Mouse (Mus musculus) midbrain, embryonic 11.5 days (tissue): ENCODE measurements around the gene Tmem107. TPM values are rescaled to one million over a fixed set of nuclear protein-coding genes. Genes with fewer than 3 reads are reported as not detected.

Source experiments
- ATAC-seq: fragments of 200-750 bp; cut with Nextera tagmentation; 2 replicates; pipeline ENCODE4 v1.8.0; 2017; ENCODE audit warnings: moderate TSS enrichment, moderate library complexity; ENCODE audit not compliant: low FRiP score
- DNase-seq: peaks from one replicate; pipeline ENCODE4 v3.0.0; 2015; ENCODE audit warnings: low spot score; ENCODE audit errors: missing footprints
- H3K27ac ChIP-seq: fragments of 300-500 bp; sonication (generic); 2 replicates; pipeline ENCODE4 v1.5.1; 2014; ENCODE audit warnings: low read depth, low read length
- H3K27me3 ChIP-seq: fragments of 300-500 bp; sonication (generic); 2 replicates; pipeline ENCODE4 v1.6.1; 2014; ENCODE audit warnings: mild to moderate bottlenecking, low read length, moderate library complexity, mixed read lengths; ENCODE audit not compliant: control insufficient read depth, insufficient read depth
- H3K36me3 ChIP-seq: fragments of 300-500 bp; sonication (generic); 2 replicates; pipeline ENCODE4 v1.6.1; 2014; ENCODE audit warnings: mild to moderate bottlenecking, low read length, moderate library complexity, mixed read lengths; ENCODE audit not compliant: control insufficient read depth, insufficient read depth
- H3K4me1 ChIP-seq: fragments of 300-500 bp; sonication (generic); 2 replicates; pipeline ENCODE4 v1.6.1; 2014; ENCODE audit warnings: low read length; ENCODE audit not compliant: control insufficient read depth, insufficient read depth
- H3K4me2 ChIP-seq: fragments of 300-500 bp; sonication (generic); 2 replicates; pipeline ENCODE4 v1.6.1; 2014; ENCODE audit warnings: mild to moderate bottlenecking, moderate library complexity
- H3K4me3 ChIP-seq: fragments of 300-500 bp; sonication (generic); 2 replicates; pipeline ENCODE4 v1.5.1; 2014; ENCODE audit warnings: low read depth, low read length
- H3K9ac ChIP-seq: fragments of 300-500 bp; sonication (generic); 2 replicates; pipeline ENCODE4 v1.6.1; 2014; ENCODE audit warnings: low read length
- H3K9me3 ChIP-seq: fragments of 300-500 bp; sonication (generic); 2 replicates; pipeline ENCODE4 v1.6.1; 2016; ENCODE audit warnings: low read length; ENCODE audit not compliant: control insufficient read depth
- WGBS: fragments of 180-500 bp; shearing (Covaris S2); extraction: QIAGEN DNeasy Blood & Tissue Kit; methylation state at CpG from one replicate; pipeline ENCODE4 v1.1.7; 2014; 5-methylcytosine and 5-hydroxymethylcytosine counted together
- polyA plus RNA-seq: library from polyadenylated mRNA; unstranded; fragments of >200 nt; fragmentation: Nextera tagmentation; extraction: Ambion mirVana; gene quantifications from 2 replicates; pipeline ENCODE4 v1.2.1, GENCODE M21; 2014

Tmem107 gene
- polyA plus RNA-seq, result 53.5 and 57.7 TPM in 2 replicates

DNA sequence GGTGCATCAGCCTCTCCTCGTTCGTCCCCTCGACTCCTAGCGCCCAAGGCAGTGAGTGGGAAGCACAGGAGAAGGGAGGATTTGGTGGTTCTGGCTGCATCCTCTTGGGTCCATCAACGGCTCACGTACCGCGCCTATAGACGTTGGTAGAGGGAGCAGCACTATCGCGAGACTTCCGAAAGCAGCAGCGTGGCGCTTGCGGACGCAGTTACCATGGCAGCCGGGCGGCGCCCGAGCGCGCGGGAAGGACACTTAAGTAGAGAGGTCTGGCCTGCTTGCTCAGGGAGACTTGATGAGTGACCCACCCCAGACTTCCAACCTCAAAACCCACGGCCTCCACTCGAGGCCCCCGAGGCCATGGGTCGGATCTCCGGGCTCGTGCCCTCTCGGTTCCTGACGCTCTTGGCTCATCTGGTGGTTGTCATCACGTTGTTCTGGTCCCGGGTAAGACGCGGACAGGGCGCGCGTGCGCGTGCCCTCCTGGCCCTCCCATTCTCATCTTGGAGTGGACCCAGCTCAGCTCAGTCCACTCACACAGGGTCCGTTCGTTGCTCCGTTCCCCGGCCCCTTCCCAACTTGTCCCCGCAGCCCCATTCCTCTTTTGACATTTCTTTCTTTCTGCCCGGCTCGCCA lies at the start of gene Tmem107:
Tmem107 (plus strand) TSS at position 217 of the 633 bp plus-strand sequence.
- DNase-seq (peak; percentile 99), ATAC-seq (peak; percentile 87)
- Histone ChIP-seq H3K27me3 (no peaks in the 10 kb centered on the region), H3K27ac (peak within 1 kb of the TSS; percentile 86), H3K4me2 (peak within 1 kb of the TSS; percentile 91), H3K36me3 (no peaks in the 10 kb centered on the region), H3K9ac (peak within 1 kb of the TSS; percentile 93), H3K9me3 (no peaks in the 10 kb centered on the region), H3K4me1 (peaks cover 28% of the 10 kb centered on the region), H3K4me3 (peak within 1 kb of the TSS; percentile 61)
- WGBS, result under 1% methylated on average over 46 of the region's 47 CpGs

DNA sequence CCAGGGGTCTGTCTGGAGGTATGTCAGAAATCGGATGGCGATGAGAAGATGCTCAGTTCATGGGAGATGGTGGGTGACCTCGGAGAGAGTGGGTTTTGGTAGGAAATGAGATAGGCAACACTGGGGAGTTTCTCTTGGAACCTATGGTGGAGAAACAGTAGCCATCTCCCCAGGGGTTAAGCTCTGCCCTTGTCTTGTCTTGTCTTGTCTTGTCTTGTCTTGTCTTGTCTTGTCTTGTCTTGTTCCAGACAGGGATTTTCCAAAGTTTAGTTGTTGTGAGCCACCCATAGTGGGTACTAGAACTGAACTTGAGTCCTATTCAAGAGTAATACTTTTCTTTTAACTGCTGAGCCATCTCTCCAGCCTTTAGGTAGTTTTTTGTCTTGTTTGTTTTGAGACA lies 44.0 kb upstream of the Tmem107 start:
- H3K27me3 ChIP-seq, result no peaks in the 10 kb centered on the region
- no peak overlapping the region for H3K27ac ChIP-seq
- no peaks in the 10 kb centered on the region for H3K4me1 ChIP-seq
- no peak for ATAC-seq
- WGBS, result 90% methylated on average over 3 of the region's 3 CpGs
- no peak overlapping the region for H3K4me2 ChIP-seq
- no peak for DNase-seq
- H3K9ac ChIP-seq, result no peak overlapping the region
- H3K4me3 ChIP-seq, result no peak overlapping the region
- no peaks in the 10 kb centered on the region for H3K9me3 ChIP-seq
- H3K36me3 ChIP-seq, result peaks cover 52% of the 10 kb centered on the region

DNA sequence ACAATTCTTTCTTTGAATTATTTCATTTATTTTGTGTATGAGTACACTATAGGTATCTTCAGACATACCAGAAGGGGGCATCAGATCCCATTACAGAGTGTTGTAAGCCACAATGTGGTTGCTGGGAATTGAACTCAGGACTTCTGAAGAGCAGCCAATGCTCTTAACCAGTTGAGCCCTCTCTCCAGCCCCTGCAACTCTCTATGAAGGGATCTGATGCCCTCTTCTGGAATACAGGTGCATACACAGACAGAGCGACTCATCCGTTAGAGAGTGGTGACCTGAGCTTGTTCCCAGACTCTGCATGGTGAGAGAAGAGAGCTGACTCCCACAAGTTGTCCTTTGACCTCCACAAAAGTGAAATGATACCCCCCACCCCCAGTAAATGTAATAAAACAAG lies 41.8 kb upstream of the Tmem107 start:
- Histone ChIP-seq H3K4me3 (no peak overlapping the region), H3K4me2 (no peak overlapping the region), H3K27me3 (no peaks in the 10 kb centered on the region), H3K4me1 (no peaks in the 10 kb centered on the region), H3K27ac (no peak overlapping the region), H3K36me3 (peaks cover 38% of the 10 kb centered on the region), H3K9me3 (no peaks in the 10 kb centered on the region), H3K9ac (no peak overlapping the region)
- 68% methylated on average over 2 of the region's 2 CpGs for WGBS
- DNase-seq (no peak), ATAC-seq (no peak)

DNA sequence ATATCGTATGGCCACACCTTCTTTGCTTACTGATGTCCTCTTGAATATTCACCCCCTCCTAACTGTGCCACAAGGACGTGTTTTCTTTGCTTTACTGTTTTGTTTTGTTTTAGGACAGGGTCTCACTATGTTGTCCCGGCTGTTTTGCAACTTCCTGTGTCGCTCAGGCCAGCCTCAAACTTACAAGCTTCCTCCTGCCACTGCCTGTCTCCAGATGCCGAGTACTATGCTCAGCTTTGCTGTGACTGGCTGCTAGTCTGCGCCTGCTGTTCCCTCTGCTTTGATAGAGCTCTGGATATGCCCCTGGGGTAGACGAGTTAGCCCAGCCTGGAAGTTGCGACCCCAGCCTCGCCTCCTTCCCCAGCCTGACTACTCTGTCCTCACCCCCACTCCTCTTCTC lies 37.1 kb upstream of the Tmem107 start:
- Histone ChIP-seq H3K4me3 (no peak overlapping the region), H3K27ac (no peak overlapping the region), H3K9me3 (no peaks in the 10 kb centered on the region), H3K27me3 (no peaks in the 10 kb centered on the region), H3K9ac (no peak overlapping the region), H3K36me3 (peaks cover 22% of the 10 kb centered on the region), H3K4me2 (no peak overlapping the region), H3K4me1 (peaks cover 13% of the 10 kb centered on the region)
- no peak for ATAC-seq
- no peak for DNase-seq
- 87% methylated on average over 9 of the region's 9 CpGs for WGBS

DNA sequence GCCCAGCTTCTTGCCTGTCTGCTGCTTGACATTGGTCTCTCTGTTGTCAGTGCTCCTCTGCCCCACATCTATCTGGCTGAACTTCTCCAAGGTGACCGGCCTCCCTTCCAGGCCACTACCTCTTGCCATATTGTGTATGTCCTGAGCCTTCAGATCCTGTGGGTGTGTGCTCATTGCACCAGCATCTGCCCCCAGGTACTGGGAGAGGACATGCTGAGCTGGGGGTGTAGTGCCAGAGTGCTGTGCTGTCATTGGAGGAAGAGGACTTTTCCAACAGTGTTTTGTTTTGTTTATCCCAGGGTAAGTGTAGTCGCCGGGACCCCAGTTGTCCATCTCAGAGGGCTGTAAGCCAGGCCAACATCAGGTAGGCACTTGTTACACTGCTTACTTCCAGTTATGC lies 36.0 kb upstream of the Tmem107 start:
- ATAC-seq, result no peak
- no peak overlapping the region for H3K27ac ChIP-seq
- H3K9me3 ChIP-seq, result no peaks in the 10 kb centered on the region
- no peaks in the 10 kb centered on the region for H3K27me3 ChIP-seq
- H3K4me3 ChIP-seq, result no peak overlapping the region
- peaks cover 22% of the 10 kb centered on the region for H3K36me3 ChIP-seq
- H3K4me1 ChIP-seq, result peaks cover 21% of the 10 kb centered on the region
- WGBS, result 94% methylated on average over 3 of the region's 3 CpGs
- H3K4me2 ChIP-seq, result no peak overlapping the region
- no peak for DNase-seq
- no peak overlapping the region for H3K9ac ChIP-seq

DNA sequence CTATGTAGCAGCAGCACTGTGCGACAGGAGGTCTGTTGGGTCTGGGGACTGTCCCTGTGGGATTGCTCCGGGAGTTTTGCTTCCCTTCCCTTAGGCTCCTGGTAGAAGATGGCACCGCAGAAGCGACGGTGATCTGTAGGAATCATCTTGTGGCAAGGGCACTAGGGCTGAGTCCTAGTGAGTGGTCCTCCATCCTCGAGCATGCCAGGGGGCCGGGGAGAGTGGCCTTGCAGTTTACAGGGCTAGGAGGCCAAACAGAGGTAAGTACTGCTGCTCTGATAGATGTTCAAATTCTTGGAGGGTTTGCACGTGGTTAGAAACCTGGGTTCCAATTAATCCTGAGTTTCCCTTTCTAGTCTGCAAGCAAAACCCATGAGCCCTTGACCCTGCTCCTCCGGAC lies 35.2 kb upstream of the Tmem107 start:
- Histone ChIP-seq H3K4me2 (peak overlapping the region; percentile 56), H3K27ac (0 out of 2 replicates have a peak overlapping the region, but pooled peaks have one; percentile 47), H3K27me3 (no peaks in the 10 kb centered on the region), H3K9me3 (no peaks in the 10 kb centered on the region), H3K36me3 (peaks cover 19% of the 10 kb centered on the region), H3K4me3 (peak overlapping the region; percentile 10; the same call in 1 of the 2 replicates), H3K4me1 (peaks cover 21% of the 10 kb centered on the region), H3K9ac (peak overlapping the region; percentile 48)
- DNase-seq (no peak), ATAC-seq (no peak)
- WGBS, result 75% methylated on average over 9 of the region's 9 CpGs

DNA sequence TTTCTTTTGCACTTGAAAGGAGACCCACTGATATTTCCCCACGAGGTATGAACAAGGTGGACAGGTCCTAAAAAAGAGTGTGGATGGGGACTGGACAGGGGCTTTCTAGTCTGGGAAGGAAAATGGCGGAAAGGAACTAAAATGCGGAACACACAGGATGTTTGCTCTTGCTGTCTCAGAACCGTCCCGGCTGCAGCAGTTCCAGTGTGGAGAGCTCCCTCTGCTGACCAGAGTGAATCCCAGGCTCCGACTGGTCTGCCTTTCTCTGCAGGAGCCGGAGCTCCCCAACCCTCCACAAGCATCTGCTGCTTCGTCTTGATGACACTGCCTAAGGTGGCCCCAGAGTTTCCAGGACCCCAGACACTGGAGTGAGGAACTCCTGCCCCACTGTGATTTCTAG lies 34.8 kb upstream of the Tmem107 start:
- Histone ChIP-seq H3K4me3 (peak overlapping the region; percentile 74; the same call in 1 of the 2 replicates), H3K9ac (peak overlapping the region; percentile 48), H3K4me2 (peak overlapping the region; percentile 56), H3K27me3 (no peaks in the 10 kb centered on the region), H3K4me1 (peaks cover 21% of the 10 kb centered on the region), H3K36me3 (peaks cover 15% of the 10 kb centered on the region), H3K27ac (0 out of 2 replicates have a peak overlapping the region, but pooled peaks have one; percentile 47), H3K9me3 (no peaks in the 10 kb centered on the region)
- ATAC-seq (peak; percentile 20; the same call in 1 of the 2 replicates), DNase-seq (peak; percentile 95)
- 6% methylated on average over 8 of the region's 8 CpGs for WGBS

DNA sequence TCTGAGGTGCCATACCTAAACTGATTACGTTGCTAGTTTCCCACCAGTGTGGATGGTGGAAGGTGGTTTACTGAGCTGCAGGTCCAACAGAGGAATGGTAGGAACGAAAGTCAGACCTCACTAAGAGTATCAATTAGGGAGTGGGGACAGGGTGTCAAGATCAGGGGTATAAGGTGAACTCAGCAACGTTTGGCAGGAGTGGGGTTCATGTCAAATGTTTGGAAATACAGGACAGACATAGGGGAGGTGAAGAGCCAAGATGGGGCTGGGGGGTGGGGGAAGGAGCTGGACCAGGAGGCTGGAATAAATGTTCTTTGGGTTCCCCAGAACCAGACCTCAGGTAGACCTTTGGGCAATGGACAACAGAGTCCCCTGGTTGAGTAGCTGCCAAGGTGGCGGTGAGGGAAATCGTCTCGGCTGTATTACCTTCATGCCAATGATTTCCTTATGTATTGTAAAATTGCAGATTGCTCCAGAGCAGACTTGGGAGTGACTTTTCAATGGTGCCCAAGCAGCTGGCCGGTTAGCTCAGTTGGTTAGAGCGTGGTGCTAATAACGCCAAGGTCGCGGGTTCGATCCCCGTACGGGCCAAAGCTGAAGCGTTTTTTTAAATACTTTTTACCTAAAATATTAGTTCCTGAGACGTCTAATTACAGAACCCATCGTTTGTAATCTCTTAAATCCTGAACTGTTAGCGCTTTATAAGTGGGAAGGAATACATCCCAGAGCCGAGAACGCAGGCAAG lies 33.9 kb upstream of the Tmem107 start:
- Histone ChIP-seq H3K4me3 (peak overlapping the region; percentile 74), H3K9me3 (no peaks in the 10 kb centered on the region), H3K27ac (peak overlapping the region; percentile 21), H3K9ac (peak overlapping the region; percentile 86), H3K4me1 (peaks cover 21% of the 10 kb centered on the region), H3K27me3 (no peaks in the 10 kb centered on the region), H3K36me3 (peaks cover 7% of the 10 kb centered on the region; the same call in 1 of the 2 replicates), H3K4me2 (peak overlapping the region; percentile 56)
- DNase-seq, result peak; percentile 100
- 10% methylated on average over 20 of the region's 20 CpGs for WGBS
- peak; percentile 22; the same call in 1 of the 2 replicates for ATAC-seq
